Mouse (Mus musculus): ENCODE results near the gene Mrpl37.

The Mrpl37 gene

GRCm38 (mm10) chr4:107067151-107067840, 628 bp upstream of the Mrpl37 start:
- DNase-seq (ENCODE audit: low read depth, low spot score): no peak

- DNase-seq (ENCODE audit: low read depth, low spot score): no peak
Observed at GRCm38 (mm10) chr4:107064394-107065098, 2.1 kb downstream of the Mrpl37 start.

GRCm38 (mm10) chr4:107063214-107063613, 3.5 kb downstream of the Mrpl37 start:
- no peak for DNase-seq (ENCODE audit: low read depth, low spot score)

- DNase-seq (ENCODE audit: low read depth, low spot score): no peak
Observed at GRCm38 (mm10) chr4:107061560-107061959, 5.1 kb downstream of the Mrpl37 start.

- no peak for DNase-seq (ENCODE audit: low read depth, low spot score)
Observed at GRCm38 (mm10) chr4:107058781-107059180, 7.9 kb downstream of the Mrpl37 start.

- DNase-seq (ENCODE audit: low read depth, low spot score): no peak
Observed at GRCm38 (mm10) chr4:107058346-107058745, 8.3 kb downstream of the Mrpl37 start.

- no peak for DNase-seq (ENCODE audit: low read depth, low spot score)
Observed at GRCm38 (mm10) chr4:107056088-107056487, 10.6 kb downstream of the Mrpl37 start.

GRCm38 (mm10) chr4:107052962-107053553, 13.6 kb downstream of the Mrpl37 start:
- no peak for DNase-seq (ENCODE audit: low read depth, low spot score)

- DNase-seq (ENCODE audit: low read depth, low spot score): no peak
Observed at GRCm38 (mm10) chr4:107051889-107052288, 14.8 kb downstream of the Mrpl37 start.

- no peak for DNase-seq (ENCODE audit: low read depth, low spot score)
Observed at GRCm38 (mm10) chr4:107048568-107049162, 18.0 kb downstream of the Mrpl37 start.

- DNase-seq (ENCODE audit: low read depth, low spot score): no peak
Observed at GRCm38 (mm10) chr4:107047806-107048205, 18.9 kb downstream of the Mrpl37 start.

- no peak for DNase-seq (ENCODE audit: low read depth, low spot score)
Observed at GRCm38 (mm10) chr4:107045188-107045587, 21.5 kb downstream of the Mrpl37 start.

GRCm38 (mm10) chr4:107042304-107042703, 24.4 kb downstream of the Mrpl37 start:
- no peak for DNase-seq (ENCODE audit: low read depth, low spot score)

GRCm38 (mm10) chr4:107039270-107039669, 27.4 kb downstream of the Mrpl37 start:
- DNase-seq (ENCODE audit: low read depth, low spot score): no peak

- no peak for DNase-seq (ENCODE audit: low read depth, low spot score)
Observed at GRCm38 (mm10) chr4:107038303-107038702, 28.4 kb downstream of the Mrpl37 start.

- no peak for DNase-seq (ENCODE audit: low read depth, low spot score)
Observed at GRCm38 (mm10) chr4:107036985-107037384, 29.7 kb downstream of the Mrpl37 start.

GRCm38 (mm10) chr4:107035689-107036088, 31.0 kb downstream of the Mrpl37 start:
- DNase-seq (ENCODE audit: low read depth, low spot score): no peak

GRCm38 (mm10) chr4:107026451-107026850, 40.2 kb downstream of the Mrpl37 start:
- DNase-seq (ENCODE audit: low read depth, low spot score): no peak

GRCm38 (mm10) chr4:107025369-107025768, 41.3 kb downstream of the Mrpl37 start:
- no peak for DNase-seq (ENCODE audit: low read depth, low spot score)

- DNase-seq (ENCODE audit: low read depth, low spot score): no peak
Observed at GRCm38 (mm10) chr4:107024899-107025298, 41.8 kb downstream of the Mrpl37 start.

- no peak for DNase-seq (ENCODE audit: low read depth, low spot score)
Observed at GRCm38 (mm10) chr4:107021464-107021863, 45.2 kb downstream of the Mrpl37 start.

GRCm38 (mm10) chr4:107020287-107021000, 46.2 kb downstream of the Mrpl37 start:
- DNase-seq (ENCODE audit: low read depth, low spot score): no peak
